Mouse (Mus musculus): ENCODE measurements around the gene Trim13. TPM values are rescaled to one million over a fixed set of nuclear protein-coding genes. Genes with fewer than 3 reads are reported as not detected.

Gene Trim13
- total and polyA plus RNA-seq, 3 experiments = 0.18 to 4.6 (median 4.2) TPM

DNA sequence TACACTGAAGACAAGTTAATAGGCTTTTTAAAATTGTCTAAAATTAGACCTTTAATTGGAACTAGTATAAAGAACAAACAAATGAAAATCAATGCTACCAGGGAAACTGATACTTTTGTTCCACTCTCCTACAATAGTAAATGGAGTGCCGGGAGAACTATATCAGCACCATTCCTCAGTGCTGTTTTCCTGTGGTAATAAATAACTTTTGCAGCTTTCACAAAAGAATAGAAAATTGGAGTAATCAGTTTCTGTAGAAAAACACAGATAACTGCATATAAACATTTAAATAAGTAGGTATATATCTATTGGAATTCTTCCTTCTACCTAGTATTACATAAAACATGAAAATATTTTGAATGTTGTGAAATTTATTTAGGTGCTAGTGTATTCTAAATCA is 47.5 kb downstream of the Trim13 start:
- Histone ChIP-seq H3K36me3 (replicated peaks) (peaks cover 4% of the 10 kb centered on the region), H3K4me3 (ENCODE audit: low read depth, low read length) (no peak overlapping the region; the same call in 1 of the 2 replicates), H3K9me3 (replicated peaks) (no peaks in the 10 kb centered on the region), H3K4me1 (ENCODE audit: insufficient read depth, low read depth, low read length) (peaks cover 14% of the 10 kb centered on the region), H3K27me3 (ENCODE audit: insufficient read depth, low read length) (no peaks in the 10 kb centered on the region)
- ATAC-seq (ENCODE audit: extremely low read depth, insufficient number of reproducible peaks, low FRiP score, poor library complexity, severe bottlenecking) = no peak
- no peak for DNase-seq (ENCODE audit: low spot score)
- TF ChIP-seq TAL1 (conservative IDR thresholded peaks at IDR 0.05; ENCODE audit: low read depth, low read length) (no peak), CTCF (IDR thresholded peaks at IDR 0.05; ENCODE audit: low read depth, low read length) (no peak), POLR2AphosphoS5 (IDR thresholded peaks at IDR 0.05; ENCODE audit: insufficient replicate concordance, low read depth, low read length) (no peak), GATA2 (IDR thresholded peaks at IDR 0.05; ENCODE audit: borderline replicate concordance, low read depth, low read length) (no peak), GATA1 (IDR thresholded peaks at IDR 0.05; ENCODE audit: borderline replicate concordance, low read length) (no peak)

DNA sequence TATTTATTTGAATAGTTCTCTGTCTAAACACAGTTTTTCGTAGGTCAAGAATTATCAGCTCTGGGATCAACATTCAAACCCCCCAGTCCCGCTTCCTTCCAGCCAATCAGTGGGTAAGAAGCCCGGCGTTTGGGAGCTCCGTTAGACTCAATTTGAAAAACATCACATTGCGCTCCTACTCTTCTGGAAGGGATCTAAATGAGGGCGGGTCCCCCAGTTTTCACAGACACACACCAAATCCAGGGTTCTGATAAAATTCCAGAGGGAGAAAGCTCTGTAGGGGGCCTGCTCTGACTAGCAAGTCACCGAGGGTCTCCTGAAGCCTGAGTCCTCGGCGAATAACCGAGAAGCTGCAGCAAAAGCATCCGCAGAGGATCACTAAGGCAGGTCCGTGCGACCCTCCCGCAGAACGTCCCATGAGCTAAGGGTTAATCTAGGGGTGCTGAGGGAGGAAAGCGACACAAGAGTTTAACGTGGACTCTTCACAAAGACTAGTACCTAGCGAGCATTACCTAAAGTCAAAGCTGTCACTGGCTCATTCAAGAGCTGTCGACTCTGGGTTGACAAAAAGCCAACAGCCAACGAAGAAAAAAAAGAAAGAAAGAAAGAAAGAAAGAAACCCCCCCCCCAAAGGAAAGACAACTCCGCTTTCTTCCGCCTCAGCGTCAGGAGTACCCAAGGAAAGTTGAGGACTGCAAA is 49.3 kb downstream of the Trim13 start:
- Histone ChIP-seq H3K9me3 (replicated peaks) (no peaks in the 10 kb centered on the region), H3K4me1 (ENCODE audit: insufficient read depth, low read depth, low read length) (peaks cover 29% of the 10 kb centered on the region), H3K27me3 (ENCODE audit: insufficient read depth, low read length) (no peaks in the 10 kb centered on the region), H3K4me3 (ENCODE audit: low read depth, low read length) (peak overlapping the region; percentile 86), H3K36me3 (replicated peaks) (peaks cover 11% of the 10 kb centered on the region)
- no peak for TF ChIP-seq CTCF (IDR thresholded peaks at IDR 0.05; ENCODE audit: low read depth, low read length)
- TF ChIP-seq GATA2 (IDR thresholded peaks at IDR 0.05; ENCODE audit: borderline replicate concordance, low read depth, low read length) = no peak
- TF ChIP-seq TAL1 (conservative IDR thresholded peaks at IDR 0.05; ENCODE audit: low read depth, low read length) = no peak
- no peak for TF ChIP-seq POLR2AphosphoS5 (IDR thresholded peaks at IDR 0.05; ENCODE audit: insufficient replicate concordance, low read depth, low read length)
- no peak for TF ChIP-seq GATA1 (IDR thresholded peaks at IDR 0.05; ENCODE audit: borderline replicate concordance, low read length)
- no peak for ATAC-seq (ENCODE audit: extremely low read depth, insufficient number of reproducible peaks, low FRiP score, poor library complexity, severe bottlenecking)
- peak; percentile 12 for DNase-seq (ENCODE audit: low spot score)

DNA sequence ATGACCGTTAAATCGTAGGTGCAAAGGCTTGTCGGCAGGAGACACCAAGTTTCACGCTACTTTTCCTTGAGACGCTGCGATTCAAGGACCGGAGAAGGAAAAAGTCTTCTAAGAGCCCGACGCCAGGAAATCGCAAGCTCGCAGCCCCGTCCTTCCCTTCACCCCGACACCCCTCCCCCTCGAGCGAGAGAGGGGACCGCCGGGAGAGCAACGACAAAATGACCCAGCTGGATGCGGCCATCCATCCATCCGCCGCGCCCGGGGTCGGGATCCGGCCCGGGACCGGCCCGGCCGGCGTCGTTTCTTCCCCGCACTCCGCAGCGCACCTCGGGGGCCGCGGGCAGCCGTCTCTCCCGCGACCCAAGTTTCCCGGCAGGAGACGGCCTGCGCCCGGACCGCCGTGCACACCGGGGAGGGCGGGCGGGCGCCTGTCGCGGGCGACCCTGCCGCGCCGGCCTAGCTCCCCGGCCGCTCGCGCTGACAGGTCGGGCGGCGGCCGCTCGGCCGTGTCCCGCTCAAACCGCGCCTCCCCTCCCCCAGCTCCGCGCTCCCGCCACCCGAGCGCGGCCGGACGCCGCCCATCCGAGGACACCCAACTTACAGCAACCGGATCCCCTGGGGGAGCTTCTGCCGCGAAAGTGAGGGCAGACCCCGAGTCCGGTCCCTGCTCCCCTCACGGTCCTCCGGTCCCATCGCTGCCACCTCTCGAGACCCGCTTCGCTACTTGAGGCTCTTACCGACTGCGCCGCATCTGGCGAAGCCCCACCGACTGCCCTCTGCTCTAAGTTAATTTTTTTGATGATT is 50.0 kb downstream of the Trim13 start:
- Histone ChIP-seq H3K4me3 (ENCODE audit: low read depth, low read length) (peak overlapping the region; percentile 86), H3K9me3 (replicated peaks) (no peaks in the 10 kb centered on the region), H3K27me3 (ENCODE audit: insufficient read depth, low read length) (no peaks in the 10 kb centered on the region), H3K4me1 (ENCODE audit: insufficient read depth, low read depth, low read length) (peaks cover 30% of the 10 kb centered on the region), H3K36me3 (replicated peaks) (peaks cover 12% of the 10 kb centered on the region)
- DNase-seq (ENCODE audit: low spot score) = peak; percentile 9
- no peak for ATAC-seq (ENCODE audit: extremely low read depth, insufficient number of reproducible peaks, low FRiP score, poor library complexity, severe bottlenecking)
- TF ChIP-seq CTCF (IDR thresholded peaks at IDR 0.05; ENCODE audit: low read depth, low read length) (no peak), TAL1 (conservative IDR thresholded peaks at IDR 0.05; ENCODE audit: low read depth, low read length) (no peak)

DNA sequence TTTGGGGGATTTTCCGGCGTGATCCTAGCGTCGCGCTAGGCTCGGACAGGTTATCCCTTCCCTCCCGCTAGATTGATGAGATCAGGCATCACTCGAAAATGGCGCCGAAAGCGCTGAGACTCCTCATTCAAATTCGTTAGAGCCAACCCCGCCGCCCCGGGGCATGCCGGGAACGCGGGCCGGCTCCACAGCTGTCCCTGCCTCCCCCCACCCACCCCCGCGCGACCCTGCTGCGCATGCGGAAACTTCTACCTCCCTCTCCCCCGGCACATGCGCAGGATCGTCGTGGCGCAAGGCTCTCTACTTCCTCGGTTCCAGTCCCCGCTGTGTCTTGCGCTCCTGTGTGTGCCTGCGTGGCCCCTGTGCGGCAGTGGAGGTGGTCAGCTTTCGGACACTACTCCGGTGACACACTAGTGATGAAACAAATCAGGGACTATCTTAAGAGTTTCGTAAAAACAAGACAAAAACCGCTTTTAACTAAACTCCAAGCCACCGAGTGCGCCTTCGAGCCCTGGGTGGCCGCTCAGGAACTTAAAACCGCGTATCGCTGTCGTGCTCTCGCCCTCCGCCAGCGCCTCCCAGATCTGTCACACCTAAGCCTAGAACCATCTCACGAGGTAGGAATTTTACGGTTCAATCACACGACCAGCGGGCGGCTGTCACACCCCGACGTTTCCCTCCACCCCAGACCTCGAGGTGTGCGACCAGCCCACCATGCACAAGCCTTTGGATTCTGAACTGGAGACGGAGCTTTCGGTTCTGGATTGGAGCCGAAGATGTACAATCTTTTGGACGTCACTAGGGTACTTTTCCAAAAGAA is 50.8 kb downstream of the Trim13 start:
- Histone ChIP-seq H3K27me3 (ENCODE audit: insufficient read depth, low read length) (no peaks in the 10 kb centered on the region), H3K4me3 (ENCODE audit: low read depth, low read length) (peak overlapping the region; percentile 86), H3K4me1 (ENCODE audit: insufficient read depth, low read depth, low read length) (peaks cover 32% of the 10 kb centered on the region), H3K36me3 (replicated peaks) (peaks cover 11% of the 10 kb centered on the region), H3K9me3 (replicated peaks) (no peaks in the 10 kb centered on the region)
- no peak for TF ChIP-seq POLR2AphosphoS5 (IDR thresholded peaks at IDR 0.05; ENCODE audit: insufficient replicate concordance, low read depth, low read length)
- no peak for TF ChIP-seq GATA1 (IDR thresholded peaks at IDR 0.05; ENCODE audit: borderline replicate concordance, low read length)
- TF ChIP-seq TAL1 (conservative IDR thresholded peaks at IDR 0.05; ENCODE audit: low read depth, low read length) = no peak
- no peak for TF ChIP-seq CTCF (IDR thresholded peaks at IDR 0.05; ENCODE audit: low read depth, low read length)
- TF ChIP-seq GATA2 (IDR thresholded peaks at IDR 0.05; ENCODE audit: borderline replicate concordance, low read depth, low read length) = no peak
- DNase-seq (ENCODE audit: low spot score) (peak; percentile 76), ATAC-seq (ENCODE audit: extremely low read depth, insufficient number of reproducible peaks, low FRiP score, poor library complexity, severe bottlenecking) (peak; percentile 64)

DNA sequence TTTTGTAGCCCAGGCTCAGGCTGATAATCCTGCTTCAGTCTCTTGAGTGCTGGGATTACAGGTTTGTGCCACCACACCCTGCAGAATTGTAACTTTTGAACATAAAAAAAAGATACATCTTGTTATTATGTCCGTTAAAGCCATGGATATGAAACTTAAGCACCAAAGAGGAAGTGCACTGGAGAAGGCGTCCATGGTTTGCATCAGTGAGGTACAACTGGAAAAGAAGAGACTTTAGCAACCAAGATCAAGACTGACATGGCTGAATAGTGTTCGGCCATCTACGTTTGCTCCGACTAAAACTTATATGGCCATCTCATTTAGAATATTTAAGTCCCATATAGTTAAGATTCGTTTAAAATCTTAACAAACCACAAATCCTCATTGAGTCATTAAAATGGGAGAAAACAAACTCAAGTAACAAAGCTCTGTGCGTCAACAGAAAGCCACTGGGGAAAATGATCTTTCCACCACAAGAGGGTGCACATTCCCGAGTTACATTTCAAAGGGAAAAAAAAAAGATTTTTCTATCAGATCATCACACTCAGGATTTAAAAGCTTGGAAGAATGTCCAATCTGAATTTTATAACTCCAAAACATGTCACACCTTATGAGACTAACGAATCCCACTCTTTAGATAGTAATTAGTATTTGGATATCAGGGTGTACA is 52.4 kb downstream of the Trim13 start:
- no peaks in the 10 kb centered on the region for H3K9me3 ChIP-seq (replicated peaks)
- no peak overlapping the region; the same call in 1 of the 2 replicates for H3K4me3 ChIP-seq (ENCODE audit: low read depth, low read length)
- TF ChIP-seq GATA2 (IDR thresholded peaks at IDR 0.05; ENCODE audit: borderline replicate concordance, low read depth, low read length) (no peak), GATA1 (IDR thresholded peaks at IDR 0.05; ENCODE audit: borderline replicate concordance, low read length) (no peak), TAL1 (conservative IDR thresholded peaks at IDR 0.05; ENCODE audit: low read depth, low read length) (no peak), CTCF (IDR thresholded peaks at IDR 0.05; ENCODE audit: low read depth, low read length) (no peak; the same call in 1 of the 2 replicates), POLR2AphosphoS5 (IDR thresholded peaks at IDR 0.05; ENCODE audit: insufficient replicate concordance, low read depth, low read length) (no peak)
- ATAC-seq (ENCODE audit: extremely low read depth, insufficient number of reproducible peaks, low FRiP score, poor library complexity, severe bottlenecking) = no peak
- peaks cover 45% of the 10 kb centered on the region for H3K4me1 ChIP-seq (ENCODE audit: insufficient read depth, low read depth, low read length)
- H3K36me3 ChIP-seq (replicated peaks) = peaks cover 20% of the 10 kb centered on the region
- no peak for DNase-seq (ENCODE audit: low spot score)
- H3K27me3 ChIP-seq (ENCODE audit: insufficient read depth, low read length) = no peaks in the 10 kb centered on the region

Other genes with a start within 250 kb of the Trim13 start
- gene Ebpl, start 237.8 kb upstream of the Trim13 start, total RNA-seq (2014; fragmentation: Nextera tagmentation) = 1.8 and 3.5 TPM in 2 replicates
- 1.9 and 2.8 TPM in 2 replicates for gene Ebpl, start 237.8 kb upstream of the Trim13 start, total RNA-seq (2017)
- gene Ebpl, start 237.8 kb upstream of the Trim13 start, polyA plus RNA-seq (2012) = 0.52 and 0.76 TPM in 2 replicates
- 79.2 and 88.2 TPM in 2 replicates for gene Kpna3, start 158.4 kb upstream of the Trim13 start, total RNA-seq (2014; fragmentation: Nextera tagmentation)
- 35.1 and 44.9 TPM in 2 replicates for gene Kpna3, start 158.4 kb upstream of the Trim13 start, total RNA-seq (2017)
- gene Kpna3, start 158.4 kb upstream of the Trim13 start, polyA plus RNA-seq (2012) = 10.5 and 11.8 TPM in 2 replicates
- 7.8 and 9.9 TPM in 2 replicates for gene Spryd7, start 41.4 kb upstream of the Trim13 start, total RNA-seq (2014; fragmentation: Nextera tagmentation)
- gene Spryd7, start 41.4 kb upstream of the Trim13 start, total RNA-seq (2017) = 10.5 and 10.8 TPM in 2 replicates
- gene Spryd7, start 41.4 kb upstream of the Trim13 start, polyA plus RNA-seq (2012) = 2.9 and 3.7 TPM in 2 replicates
- gene Kcnrg, start 9.2 kb downstream of the Trim13 start, total RNA-seq (2014; fragmentation: Nextera tagmentation) = 0.83 and 1.2 TPM in 2 replicates
- 0.29 and 0.55 TPM in 2 replicates for gene Kcnrg, start 9.2 kb downstream of the Trim13 start, total RNA-seq (2017)
- not detected in 2 replicates for gene Kcnrg, start 9.2 kb downstream of the Trim13 start, polyA plus RNA-seq (2012)